In the genomic region with DNA sequence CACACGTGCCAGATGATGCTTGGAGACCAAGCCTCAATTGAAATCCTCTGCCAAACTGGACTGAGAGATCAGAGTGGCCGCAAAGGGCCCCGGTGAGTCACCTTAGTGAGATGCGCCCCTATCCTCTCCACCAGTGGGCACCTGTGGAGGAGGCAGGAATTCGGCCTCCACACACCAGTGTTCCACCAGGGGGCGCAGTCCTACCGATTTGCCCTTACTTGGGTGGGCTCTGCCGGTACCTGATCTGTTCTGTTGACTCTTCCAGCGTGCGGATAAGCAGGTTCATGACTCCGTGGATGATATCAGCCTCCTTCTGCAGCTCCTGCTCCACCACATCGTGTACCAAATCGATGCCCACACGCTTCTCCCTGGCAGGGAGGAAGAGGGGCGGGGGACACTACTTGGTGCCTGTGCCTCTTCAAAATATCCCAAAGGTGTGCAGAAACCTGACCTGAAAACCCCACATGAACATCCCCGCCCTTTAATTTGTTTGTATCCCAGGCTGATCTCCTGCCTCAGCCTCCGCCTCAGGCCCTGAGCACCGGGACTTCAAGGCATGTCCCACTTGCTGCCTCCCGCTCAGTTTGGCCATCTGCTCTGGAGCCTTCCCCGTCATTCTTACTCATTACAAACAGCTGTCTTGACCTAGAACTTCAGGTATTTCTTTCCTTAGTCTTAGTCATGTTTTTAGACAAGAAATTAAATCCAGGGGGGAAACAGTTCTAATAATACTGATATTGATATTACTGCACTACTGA, we compare ENCODE assay signal across 7 mouse cellular contexts. TPM values are rescaled to one million over a fixed set of nuclear protein-coding genes. Genes with fewer than 3 reads are reported as not detected.
DNase-seq lines count a peak whose midpoint lies in the region; ATAC-seq and TF ChIP-seq lines count a peak whose summit lies in the region.

No protein-coding gene starts in this region.

- H3K27ac ChIP-seq in cortical plate, adult 2 months (ENCODE audit: insufficient read depth, low read length), result no peak overlapping the region
- H3K27ac ChIP-seq in intestine, embryonic 16.5 days (ENCODE audit: low read length), result no peak overlapping the region
- H3K27ac ChIP-seq in limb, embryonic 12.5 days, result no peak overlapping the region
- H3K27ac ChIP-seq in midbrain, embryonic 13.5 days, result no peak overlapping the region

- WGBS in intestine, embryonic 16.5 days, result 22% methylated on average over 20 of the region's 20 CpGs
- WGBS in limb, embryonic 12.5 days, result 23% methylated on average over 20 of the region's 20 CpGs
- 30% methylated on average over 20 of the region's 20 CpGs for WGBS in midbrain, embryonic 13.5 days

- no peak for TF ChIP-seq POLR2A in cortical plate, adult 2 months (IDR thresholded peaks at IDR 0.05; ENCODE audit: extremely low read depth, insufficient read depth, low read length)

- no peaks in the 10 kb centered on the region for H3K9me3 ChIP-seq in intestine, embryonic 16.5 days (ENCODE audit: control insufficient read depth, low read length)
- H3K9me3 ChIP-seq in limb, embryonic 12.5 days, result peaks cover 3% of the 10 kb centered on the region; the same call in 1 of the 2 replicates
- H3K9me3 ChIP-seq in midbrain, embryonic 13.5 days, result no peaks in the 10 kb centered on the region

- no peaks in the 10 kb centered on the region; the same call in 1 of the 2 replicates for H3K4me1 ChIP-seq in cortical plate, adult 2 months (ENCODE audit: control insufficient read depth, insufficient read depth, low read length)
- H3K4me1 ChIP-seq in intestine, embryonic 16.5 days (ENCODE audit: control insufficient read depth, insufficient read depth, low read length), result no peaks in the 10 kb centered on the region
- peaks cover 4% of the 10 kb centered on the region for H3K4me1 ChIP-seq in limb, embryonic 12.5 days (replicated peaks)
- 0 out of 2 replicates have a peak, but pooled peaks cover 2% of the 10 kb centered on the region for H3K4me1 ChIP-seq in midbrain, embryonic 13.5 days (replicated peaks)

- TF ChIP-seq CTCF in cortical plate, adult 2 months (IDR thresholded peaks at IDR 0.05; ENCODE audit: extremely low read depth, insufficient read depth, low read length), result peak; percentile 68

- ATAC-seq in intestine, embryonic 16.5 days, result peak; percentile 52; the same call in 1 of the 2 replicates
- 0 out of 2 replicates have a peak, but pooled peaks have one; percentile 34 for ATAC-seq in limb, embryonic 12.5 days (ENCODE audit: insufficient number of reproducible peaks, insufficient read depth, low FRiP score, low TSS enrichment, low read depth)
- peak; percentile 53; the same call in 1 of the 2 replicates for ATAC-seq in midbrain, embryonic 13.5 days

- no peaks in the 10 kb centered on the region for H3K27me3 ChIP-seq in intestine, embryonic 16.5 days (replicated peaks; ENCODE audit: control insufficient read depth, insufficient read depth, low read length)
- H3K27me3 ChIP-seq in limb, embryonic 12.5 days, result no peaks in the 10 kb centered on the region
- no peaks in the 10 kb centered on the region for H3K27me3 ChIP-seq in midbrain, embryonic 13.5 days

- H3K4me2 ChIP-seq in intestine, embryonic 16.5 days (ENCODE audit: low read depth, low read length), result peak overlapping the region; percentile 45
- peak overlapping the region; percentile 35 for H3K4me2 ChIP-seq in limb, embryonic 12.5 days
- peak overlapping the region; percentile 37 for H3K4me2 ChIP-seq in midbrain, embryonic 13.5 days (replicated peaks)

- DNase-seq in adrenal gland, adult (ENCODE audit: inconsistent age in 2 of 2, low spot score in 1 of 2), result peak; percentile 52 to 89
- DNase-seq in gastrocnemius, postnatal 36 days, result peak; percentile 68 to 76
- DNase-seq in spleen, postnatal 10 days (ENCODE audit: low spot score in 2 of 2), result peak; percentile 64 to 84

- intact Hi-C loops in gastrocnemius, postnatal 36 days (cut with DNase I), result loop anchor here (2.0 to 5.0 kb wide), 2 partner anchors 74 to 207 kb away; no protein-coding TSS in a partner anchor

- no peak overlapping the region for H3K9ac ChIP-seq in intestine, embryonic 16.5 days (ENCODE audit: low read depth, low read length)
- H3K9ac ChIP-seq in limb, embryonic 12.5 days (replicated peaks), result no peak overlapping the region; the same call in 1 of the 2 replicates
- H3K9ac ChIP-seq in midbrain, embryonic 13.5 days (replicated peaks), result no peak overlapping the region

- no peaks in the 10 kb centered on the region for H3K36me3 ChIP-seq in intestine, embryonic 16.5 days (ENCODE audit: control insufficient read depth, insufficient read depth, low read length)
- H3K36me3 ChIP-seq in limb, embryonic 12.5 days, result no peaks in the 10 kb centered on the region
- H3K36me3 ChIP-seq in midbrain, embryonic 13.5 days, result no peaks in the 10 kb centered on the region

- no peak overlapping the region for H3K4me3 ChIP-seq in cortical plate, adult 2 months (ENCODE audit: insufficient read depth, low read length)
- peak overlapping the region; percentile 17; the same call in 1 of the 2 replicates for H3K4me3 ChIP-seq in intestine, embryonic 16.5 days (ENCODE audit: low read length)
- H3K4me3 ChIP-seq in limb, embryonic 12.5 days (replicated peaks), result 0 out of 2 replicates have a peak overlapping the region, but pooled peaks have one; percentile 1
- no peak overlapping the region for H3K4me3 ChIP-seq in midbrain, embryonic 13.5 days (replicated peaks)

RNA-seq across cellular contexts. Expression of gene Tekt1, which starts 7.1 kb away (rescaled TPM):
- 0.95 and 1.8 TPM in 2 replicates for polyA plus RNA-seq in cortical plate, adult 2 months (2012; rRNA removed)
- total RNA-seq in gastrocnemius, postnatal 36 days (2021), result 1 to 10 TPM in 1 of 2 experiments, under 1 TPM in 1; 0.92 to 1.1 TPM
- polyA plus RNA-seq in intestine, embryonic 16.5 days (2015; fragmentation: Nextera tagmentation; extraction: Ambion mirVana), result 0.16 and 0.26 TPM in 2 replicates
- 4.7 and 6.0 TPM in 2 replicates for polyA plus RNA-seq in limb, embryonic 12.5 days (2016; fragmentation: Nextera tagmentation; extraction: Ambion mirVana)
- 6.4 and 6.8 TPM in 2 replicates for polyA plus RNA-seq in midbrain, embryonic 13.5 days (2015; fragmentation: Nextera tagmentation; extraction: Ambion mirVana)

RNA-seq across cellular contexts. Expression of gene Fbxo39, which starts 40.9 kb away (rescaled TPM):
- polyA plus RNA-seq in cortical plate, adult 2 months (2012; rRNA removed), result not detected in 2 replicates
- total RNA-seq in gastrocnemius, postnatal 36 days (2021), result not detected
- not detected in 2 replicates for polyA plus RNA-seq in intestine, embryonic 16.5 days (2015; fragmentation: Nextera tagmentation; extraction: Ambion mirVana)
- not detected in 2 replicates for polyA plus RNA-seq in limb, embryonic 12.5 days (2016; fragmentation: Nextera tagmentation; extraction: Ambion mirVana)
- not detected in 2 replicates for polyA plus RNA-seq in midbrain, embryonic 13.5 days (2015; fragmentation: Nextera tagmentation; extraction: Ambion mirVana)

RNA-seq across cellular contexts. Expression of gene Xaf1, which starts 53.7 kb away (rescaled TPM):
- polyA plus RNA-seq in cortical plate, adult 2 months (2012; rRNA removed), result 16.0 and 16.3 TPM in 2 replicates
- 1 to 10 TPM; 3.5 to 6.9 TPM for total RNA-seq in gastrocnemius, postnatal 36 days (2021)
- polyA plus RNA-seq in intestine, embryonic 16.5 days (2015; fragmentation: Nextera tagmentation; extraction: Ambion mirVana), result 4.8 and 5.4 TPM in 2 replicates
- polyA plus RNA-seq in limb, embryonic 12.5 days (2016; fragmentation: Nextera tagmentation; extraction: Ambion mirVana), result 1.6 and 1.9 TPM in 2 replicates
- 1.6 and 1.9 TPM in 2 replicates for polyA plus RNA-seq in midbrain, embryonic 13.5 days (2015; fragmentation: Nextera tagmentation; extraction: Ambion mirVana)

RNA-seq across cellular contexts. Expression of gene Smtnl2, which starts 56.4 kb away (rescaled TPM):
- 0.78 and 1.6 TPM in 2 replicates for polyA plus RNA-seq in cortical plate, adult 2 months (2012; rRNA removed)
- 100 to 1,000 TPM; 206 to 299 TPM for total RNA-seq in gastrocnemius, postnatal 36 days (2021)
- polyA plus RNA-seq in intestine, embryonic 16.5 days (2015; fragmentation: Nextera tagmentation; extraction: Ambion mirVana), result 27.3 and 28.9 TPM in 2 replicates
- 25.7 and 29.0 TPM in 2 replicates for polyA plus RNA-seq in limb, embryonic 12.5 days (2016; fragmentation: Nextera tagmentation; extraction: Ambion mirVana)
- 3.2 and 3.8 TPM in 2 replicates for polyA plus RNA-seq in midbrain, embryonic 13.5 days (2015; fragmentation: Nextera tagmentation; extraction: Ambion mirVana)

Comparison
In these comparisons a context has a peak if more than half of its experiments do, and no peak if none do; other contexts are left out.
1. H3K4me3 ChIP-seq: peak in intestine, embryonic 16.5 days (single experiment) and limb, embryonic 12.5 days (single experiment); none in cortical plate, adult 2 months (single experiment) and midbrain, embryonic 13.5 days (single experiment).
2. Peak in every context shown above with its lines, with median percentiles within 50 percentile points of each other: DNase-seq, ATAC-seq and H3K4me2 ChIP-seq.